Mouse (Mus musculus): ENCODE measurements around the gene Naa40.

The Naa40 gene

GRCm38 (mm10) chr19:7212216-7212615, 28.8 kb downstream of the Naa40 start:
- no peak for DNase-seq

GRCm38 (mm10) chr19:7209907-7210646, 30.9 kb downstream of the Naa40 start:
- no peak for DNase-seq

- peak; percentile 88 for DNase-seq
These were observed 34.9 kb downstream of the Naa40 start, which contains the start of gene Otub1 for GRCm38 (mm10) chr19:7205753-7206736. TSS of gene Otub1 (minus strand) at chr19:7206316.

- DNase-seq, result no peak
These were observed 35.7 kb downstream of the Naa40 start for GRCm38 (mm10) chr19:7205326-7205725.

- DNase-seq, result no peak
These were observed 36.1 kb downstream of the Naa40 start for GRCm38 (mm10) chr19:7204898-7205297.

GRCm38 (mm10) chr19:7200427-7200826, 40.6 kb downstream of the Naa40 start:
- DNase-seq, result no peak

- no peak for DNase-seq
These were observed 41.9 kb downstream of the Naa40 start for GRCm38 (mm10) chr19:7199089-7199488.

- no peak for DNase-seq
These were observed 43.5 kb downstream of the Naa40 start for GRCm38 (mm10) chr19:7197445-7197844.

GRCm38 (mm10) chr19:7196741-7197270, 44.2 kb downstream of the Naa40 start:
- no peak for DNase-seq

GRCm38 (mm10) chr19:7195900-7196728, 44.9 kb downstream of the Naa40 start:
- peak; percentile 69 for DNase-seq

GRCm38 (mm10) chr19:7192561-7192967, 48.4 kb downstream of the Naa40 start:
- no peak for DNase-seq

- DNase-seq, result no peak
These were observed 49.3 kb downstream of the Naa40 start for GRCm38 (mm10) chr19:7191639-7192038.

- no peak for DNase-seq
These were observed 50.0 kb downstream of the Naa40 start for GRCm38 (mm10) chr19:7190986-7191385.

- no peak for DNase-seq
These were observed 52.0 kb downstream of the Naa40 start for GRCm38 (mm10) chr19:7189026-7189425.

GRCm38 (mm10) chr19:7187157-7187556, 53.8 kb downstream of the Naa40 start:
- no peak for DNase-seq

- DNase-seq, result no peak
These were observed 55.2 kb downstream of the Naa40 start for GRCm38 (mm10) chr19:7185715-7186291.

GRCm38 (mm10) chr19:7185059-7185458, 55.9 kb downstream of the Naa40 start:
- DNase-seq, result no peak

- DNase-seq, result no peak
These were observed 57.6 kb downstream of the Naa40 start for GRCm38 (mm10) chr19:7183419-7183818.

GRCm38 (mm10) chr19:7182273-7182949, 58.6 kb downstream of the Naa40 start:
- peak; percentile 68 for DNase-seq

- no peak for DNase-seq
These were observed 59.5 kb downstream of the Naa40 start for GRCm38 (mm10) chr19:7181496-7181895.

GRCm38 (mm10) chr19:7180756-7181405, 60.1 kb downstream of the Naa40 start:
- no peak for DNase-seq
